Mouse (Mus musculus) liver (tissue): ENCODE results near the gene Sbk1.
"Not testable (repeated sequence)": the region's sequence is repeated elsewhere in the genome, so short reads cannot be mapped to it uniquely, and the experiment has no call there.

Experiments used
- DNase-seq: peaks from one replicate; pipeline ENCODE4 v3.0.0-alpha.2; 2020; ENCODE audit warnings: mixed read lengths

Gene Sbk1

DNA sequence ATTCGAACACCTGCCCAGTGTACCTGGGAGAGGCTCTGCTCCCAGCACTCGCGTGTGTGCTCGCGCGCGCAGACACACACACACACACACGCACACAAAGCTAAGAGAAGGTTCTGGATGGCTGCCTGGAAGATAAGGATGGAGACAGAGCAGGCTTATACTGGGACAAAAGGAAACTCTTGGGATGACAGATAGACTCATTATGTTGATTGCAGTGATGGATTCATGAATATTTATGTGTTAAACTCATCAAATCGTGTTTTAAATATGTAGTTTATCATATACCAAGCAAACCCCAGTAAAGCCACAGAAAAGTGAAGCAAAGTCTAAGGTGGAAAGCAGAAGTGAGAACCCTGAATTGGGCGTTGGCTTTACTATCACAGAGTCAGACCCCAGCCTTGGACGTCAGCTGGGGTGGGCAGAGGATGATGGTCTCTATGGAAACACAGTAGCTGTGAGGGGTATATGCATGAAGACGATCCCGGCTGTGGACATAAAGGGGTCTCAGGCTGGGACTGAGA lies 16.2 kb downstream of the Sbk1 start:
- no peak for DNase-seq

DNA sequence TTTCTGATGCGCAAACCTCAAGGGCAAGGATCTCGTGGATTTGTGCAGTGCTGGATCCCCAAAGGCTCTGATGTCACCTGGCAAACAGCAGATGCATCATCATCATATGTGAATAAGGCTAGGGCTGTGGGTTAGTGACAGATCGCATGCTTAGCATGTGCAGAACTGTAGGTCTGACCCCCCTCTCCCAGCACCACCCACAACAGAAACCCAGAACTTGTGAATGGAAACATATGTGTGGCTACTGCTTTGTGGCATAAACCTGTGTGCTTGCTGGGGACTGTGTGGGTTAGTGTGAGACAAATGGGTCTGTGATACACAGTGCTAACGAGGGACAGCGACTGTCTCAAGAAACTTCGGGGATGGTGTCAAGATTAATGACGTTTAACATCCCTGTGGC lies 17.0 kb downstream of the Sbk1 start:
- DNase-seq = no peak

DNA sequence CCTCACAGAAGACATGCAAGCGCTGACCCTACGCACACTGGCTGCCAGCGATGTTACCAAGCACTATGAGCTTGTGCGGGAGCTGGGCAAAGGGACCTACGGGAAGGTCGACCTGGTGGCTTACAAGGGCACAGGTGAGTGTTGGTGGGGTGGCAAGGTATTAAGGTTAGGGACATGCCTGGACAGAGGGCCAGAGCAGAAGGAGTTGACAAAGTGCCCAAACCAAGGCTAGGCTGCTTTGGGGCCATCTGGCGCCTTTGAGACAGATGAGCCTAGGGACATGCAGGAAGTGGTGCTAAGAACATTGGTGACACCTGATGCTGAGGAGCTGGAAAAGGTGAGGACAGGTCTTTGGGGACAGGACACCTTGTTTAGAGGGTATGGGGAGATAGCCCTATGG lies 17.5 kb downstream of the Sbk1 start:
- no peak for DNase-seq

DNA sequence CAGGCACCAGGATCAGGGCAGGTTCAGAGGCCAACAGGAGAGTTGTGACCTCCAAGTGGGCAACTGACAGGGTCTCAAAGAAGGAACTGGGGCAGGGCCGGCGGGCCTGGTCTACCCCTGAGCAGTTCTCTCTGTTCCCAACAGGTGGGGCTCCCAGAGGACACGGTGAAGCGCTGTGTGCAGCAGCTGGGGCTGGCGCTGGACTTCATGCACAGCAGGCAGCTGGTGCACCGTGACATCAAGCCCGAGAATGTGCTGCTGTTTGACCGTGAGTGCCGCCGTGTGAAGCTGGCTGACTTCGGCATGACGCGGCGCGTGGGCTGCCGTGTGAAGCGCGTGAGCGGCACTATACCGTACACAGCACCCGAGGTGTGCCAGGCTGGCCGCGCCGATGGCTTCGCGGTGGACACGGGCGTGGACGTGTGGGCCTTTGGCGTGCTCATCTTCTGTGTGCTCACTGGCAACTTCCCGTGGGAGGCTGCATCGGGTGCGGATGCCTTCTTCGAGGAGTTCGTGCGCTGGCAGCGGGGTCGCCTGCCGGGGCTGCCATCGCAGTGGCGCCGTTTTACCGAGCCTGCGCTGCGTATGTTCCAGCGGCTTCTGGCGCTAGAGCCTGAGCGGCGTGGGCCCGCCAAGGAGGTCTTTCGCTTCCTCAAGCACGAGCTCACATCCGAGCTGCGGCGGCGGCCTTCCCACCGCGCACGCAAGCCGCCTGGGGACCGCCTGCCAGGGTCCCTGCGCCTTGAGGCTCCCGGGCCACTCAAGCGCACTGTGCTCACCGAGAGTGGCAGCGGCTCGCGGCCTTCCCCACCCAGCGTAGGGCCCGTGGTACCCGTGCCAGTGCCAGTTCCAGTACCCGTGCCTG lies 19.5 kb downstream of the Sbk1 start:
- DNase-seq = no peak

DNA sequence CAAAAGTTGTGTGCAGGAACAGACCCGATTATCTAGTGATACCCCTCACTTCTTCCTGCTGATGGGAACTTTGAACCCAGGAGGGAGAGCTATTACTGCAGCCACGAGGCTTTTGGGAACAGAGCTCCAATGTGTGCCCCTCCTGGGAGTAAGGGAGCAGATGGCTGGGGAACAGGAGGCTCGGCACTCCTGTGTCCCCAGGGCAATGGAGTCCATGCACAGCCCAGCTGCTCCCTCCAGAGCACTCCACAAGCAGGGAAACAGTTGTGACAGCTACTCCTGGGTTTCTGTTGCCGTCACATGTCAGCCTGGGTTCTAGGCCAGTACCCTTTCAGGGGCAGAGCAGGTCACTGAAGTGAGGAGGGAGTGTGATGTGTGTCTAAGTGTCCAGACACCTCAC lies 20.7 kb downstream of the Sbk1 start:
- DNase-seq = no peak

DNA sequence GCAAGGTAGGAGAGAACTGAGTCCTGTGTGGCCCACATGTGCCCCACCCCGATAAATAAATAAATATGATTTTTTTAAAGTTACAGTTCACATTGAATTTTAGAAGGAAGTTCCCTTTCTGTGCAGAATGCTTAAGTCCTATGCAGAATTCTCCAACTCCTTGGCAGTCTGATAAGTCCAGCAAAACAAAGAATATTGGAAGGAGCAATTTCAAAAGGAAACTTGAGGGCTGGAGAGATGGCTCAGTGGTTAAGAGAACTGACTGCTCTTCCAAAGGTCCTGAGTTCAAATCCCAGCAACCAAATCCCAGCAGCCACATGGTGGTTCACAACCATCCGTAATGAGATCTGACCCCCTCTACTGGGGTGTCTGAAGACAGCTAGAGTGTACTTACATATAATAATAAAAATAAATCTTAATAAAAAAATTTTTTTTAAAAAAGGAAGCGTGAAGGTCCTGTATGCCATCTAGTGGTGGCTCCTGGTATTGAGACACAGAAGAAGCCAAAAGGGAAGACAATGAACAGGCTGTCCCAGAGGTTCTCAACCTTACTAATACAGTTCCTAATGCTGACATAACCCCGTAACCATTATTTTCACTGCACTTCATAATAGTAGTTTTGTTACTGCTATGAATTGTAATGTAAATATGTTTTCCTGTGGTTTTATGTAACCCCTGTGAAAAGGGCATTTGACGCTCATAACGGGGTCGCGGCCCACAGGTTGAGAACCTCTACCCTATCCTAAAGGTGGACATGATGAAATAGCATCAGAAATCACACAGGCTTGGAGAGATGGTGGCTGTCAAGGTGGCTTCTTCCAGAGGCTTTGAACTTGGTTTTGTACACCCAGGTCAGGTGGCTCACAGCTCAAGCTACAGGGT lies 25.4 kb downstream of the Sbk1 start:
- no peak for DNase-seq

DNA sequence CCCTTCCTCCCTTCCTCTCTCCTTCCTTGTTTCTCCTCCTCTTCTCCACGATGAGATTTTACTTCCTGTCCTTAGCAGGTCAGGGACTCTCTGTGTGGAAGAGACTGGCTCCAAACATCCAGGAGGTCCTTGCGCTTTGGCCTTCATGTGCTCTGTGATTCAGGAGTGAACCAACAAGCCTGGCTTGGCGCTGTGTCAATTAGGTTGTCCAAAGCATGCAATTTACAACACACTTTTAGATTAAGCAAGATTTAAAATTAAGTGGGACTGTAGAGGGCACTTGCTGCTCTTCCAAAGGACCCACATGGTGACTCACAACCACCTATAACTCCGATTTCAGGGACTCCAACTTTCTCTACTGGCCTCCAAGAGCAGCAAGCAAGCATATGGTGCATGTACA lies 26.4 kb downstream of the Sbk1 start:
- no peak for DNase-seq

DNA sequence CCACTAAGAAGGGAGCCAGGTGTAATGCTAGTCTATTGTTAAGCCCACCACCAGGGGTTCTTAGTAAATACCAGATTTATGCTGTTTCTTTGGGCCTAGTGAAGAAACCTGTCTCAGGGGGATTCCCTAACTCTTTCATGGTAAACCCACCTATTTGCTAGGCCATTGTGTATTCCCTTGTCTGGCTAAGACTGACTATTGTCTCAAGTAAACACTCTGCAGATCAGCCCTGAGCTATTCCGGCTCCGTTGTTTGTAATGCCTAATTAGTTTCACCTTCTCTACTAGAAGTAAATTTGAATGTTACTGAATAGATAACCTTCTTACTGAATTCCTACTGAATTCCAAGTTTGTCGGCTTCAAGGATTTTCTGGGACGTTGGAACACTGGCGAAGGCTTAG lies 29.4 kb downstream of the Sbk1 start:
- not testable (repeated sequence) for DNase-seq

DNA sequence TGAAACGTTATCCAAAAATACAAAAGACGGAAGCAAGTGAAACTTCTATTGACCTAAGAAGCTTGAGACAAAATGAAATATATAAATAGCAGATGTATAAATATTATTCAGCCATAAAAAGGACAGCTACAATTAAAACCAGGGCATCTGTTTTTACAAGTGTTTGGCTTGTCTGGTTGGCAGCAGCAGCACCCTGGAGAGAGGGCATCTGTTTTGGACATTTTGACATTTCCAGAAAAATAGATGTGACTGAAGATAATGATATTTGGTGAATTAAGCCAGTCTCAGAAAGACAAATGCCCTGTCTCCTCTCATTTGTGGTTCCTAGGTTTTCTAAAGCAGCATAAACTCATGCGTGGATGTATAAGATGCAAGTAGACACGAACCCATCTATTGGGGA lies 39.4 kb downstream of the Sbk1 start:
- DNase-seq = no peak

DNA sequence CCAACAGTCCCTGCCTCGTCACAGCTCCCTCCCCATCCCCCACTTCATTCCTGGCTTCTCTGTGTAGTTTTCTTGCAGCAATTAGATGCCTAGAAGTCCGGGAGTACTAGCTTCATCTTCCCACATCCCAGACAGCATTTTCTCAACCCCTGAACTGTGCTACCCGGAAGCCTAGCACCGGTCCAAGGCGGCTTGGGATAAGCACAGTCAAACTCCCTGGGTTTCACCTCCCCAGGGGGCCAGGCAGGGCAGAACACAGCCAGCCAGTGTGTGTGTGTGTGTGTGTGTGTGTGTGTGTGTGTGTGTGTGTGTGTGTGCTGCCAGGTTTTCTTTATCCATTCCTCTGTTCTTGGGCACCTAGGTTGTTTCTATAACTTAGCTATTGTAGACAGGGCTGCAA lies 40.9 kb downstream of the Sbk1 start:
- no peak for DNase-seq

DNA sequence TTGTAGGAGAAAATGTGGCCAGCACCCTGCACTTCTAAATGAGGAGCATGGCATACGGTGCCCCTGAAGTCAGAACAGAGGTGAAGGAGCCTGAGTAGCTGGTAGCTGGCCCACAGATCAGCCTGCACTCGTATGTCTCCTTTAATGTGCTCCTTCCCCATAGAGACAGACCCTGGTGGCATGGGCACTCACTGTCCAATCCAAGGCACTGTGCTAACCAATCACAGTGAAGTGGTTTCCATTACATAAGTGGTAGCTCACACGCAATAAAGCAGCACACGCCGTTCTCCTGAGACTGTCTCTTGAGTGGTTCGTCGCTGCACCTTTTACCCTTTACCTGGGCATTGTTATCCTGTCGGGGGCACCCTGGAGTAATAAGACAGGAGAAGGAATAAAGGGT lies 41.9 kb downstream of the Sbk1 start:
- no peak for DNase-seq

DNA sequence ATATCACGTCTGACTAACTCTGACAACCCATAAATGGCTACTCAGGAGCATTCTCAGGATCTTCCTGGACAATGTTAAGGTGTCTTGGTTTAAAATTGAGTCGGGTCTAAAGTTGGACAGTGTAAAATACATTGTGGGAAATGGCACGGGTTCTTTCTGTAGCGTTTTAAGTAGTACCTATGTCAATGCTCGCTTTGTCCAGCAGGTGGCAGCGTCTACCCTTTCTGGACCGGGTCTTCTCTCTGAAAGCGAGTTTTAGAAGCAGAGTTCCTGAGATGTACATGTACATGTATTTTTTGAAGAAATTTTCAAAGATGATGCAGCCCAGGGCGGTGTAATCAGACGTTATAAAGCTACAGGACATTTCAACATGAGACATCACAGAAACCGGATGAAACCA lies 51.3 kb downstream of the Sbk1 start:
- peak; percentile 80 for DNase-seq

DNA sequence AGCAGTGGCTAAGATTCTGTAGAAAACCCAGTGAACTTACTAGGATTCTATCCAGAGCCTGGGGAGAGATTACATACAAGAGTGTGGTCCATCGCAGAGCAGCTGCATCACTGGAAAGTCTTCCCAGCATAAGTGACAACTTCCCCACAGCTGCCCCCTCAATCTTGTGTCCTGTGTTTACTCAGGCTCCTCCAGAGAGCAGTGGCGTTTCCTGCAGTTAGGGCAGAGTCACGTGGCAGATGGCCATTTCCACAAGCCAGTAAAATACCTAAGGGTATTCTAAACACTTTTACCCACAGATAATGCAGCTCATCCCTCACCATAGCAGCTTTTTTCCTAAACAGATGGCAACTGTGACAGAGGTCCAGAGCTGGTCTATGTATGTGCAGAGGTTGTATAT lies 52.4 kb downstream of the Sbk1 start:
- no peak for DNase-seq

DNA sequence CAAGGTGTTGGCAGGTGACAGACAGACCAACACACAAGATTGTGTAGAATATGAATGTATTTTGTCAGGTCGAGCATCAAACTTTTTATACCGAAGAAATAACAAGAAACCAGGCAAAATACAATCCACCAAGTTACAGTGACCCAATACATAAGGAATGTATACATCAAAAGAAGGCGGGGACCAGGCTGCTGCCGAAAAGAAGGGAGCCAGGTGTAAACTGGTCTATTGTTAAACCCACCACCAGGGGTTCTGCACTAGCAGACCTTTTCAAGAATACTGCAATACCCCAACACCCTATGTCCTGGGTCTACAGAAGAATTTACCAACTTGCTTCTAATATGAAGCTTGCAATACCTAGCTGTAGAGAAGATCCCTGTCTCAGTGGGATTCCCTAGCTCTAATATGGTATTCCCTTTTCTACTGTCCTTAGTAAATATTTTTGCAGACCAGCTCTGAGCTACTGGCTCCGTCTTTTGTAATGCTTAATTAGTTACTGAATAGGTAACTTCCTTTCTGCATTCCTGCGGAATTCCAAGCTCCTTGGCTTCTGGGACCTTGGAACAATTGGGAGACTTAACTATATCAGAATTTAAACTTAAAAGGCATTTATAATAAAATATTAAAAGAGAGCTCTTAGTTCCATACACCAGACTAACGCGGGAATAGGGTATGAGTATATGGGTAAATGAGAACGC lies 53.3 kb downstream of the Sbk1 start:
- not testable (repeated sequence) for DNase-seq

DNA sequence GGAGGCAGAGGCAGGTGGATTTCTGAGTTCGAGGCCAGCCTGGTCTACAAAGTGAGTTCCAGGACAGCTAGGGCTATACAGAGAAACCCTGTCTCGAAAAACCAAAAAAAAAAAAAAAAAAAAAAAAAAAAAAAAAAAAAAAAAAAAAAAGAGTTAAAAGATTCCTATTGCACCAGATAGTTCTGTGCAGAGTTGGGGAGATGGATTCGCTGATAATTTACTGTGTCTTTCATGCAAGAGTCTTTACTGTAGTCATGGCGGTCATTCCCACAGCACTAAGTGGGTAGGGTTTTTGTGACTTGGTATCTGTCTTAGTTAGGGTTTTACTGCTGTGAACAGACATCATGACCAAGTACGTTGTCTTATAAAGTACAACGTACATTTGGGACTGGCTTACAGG lies 56.4 kb downstream of the Sbk1 start:
- not testable (repeated sequence) for DNase-seq

DNA sequence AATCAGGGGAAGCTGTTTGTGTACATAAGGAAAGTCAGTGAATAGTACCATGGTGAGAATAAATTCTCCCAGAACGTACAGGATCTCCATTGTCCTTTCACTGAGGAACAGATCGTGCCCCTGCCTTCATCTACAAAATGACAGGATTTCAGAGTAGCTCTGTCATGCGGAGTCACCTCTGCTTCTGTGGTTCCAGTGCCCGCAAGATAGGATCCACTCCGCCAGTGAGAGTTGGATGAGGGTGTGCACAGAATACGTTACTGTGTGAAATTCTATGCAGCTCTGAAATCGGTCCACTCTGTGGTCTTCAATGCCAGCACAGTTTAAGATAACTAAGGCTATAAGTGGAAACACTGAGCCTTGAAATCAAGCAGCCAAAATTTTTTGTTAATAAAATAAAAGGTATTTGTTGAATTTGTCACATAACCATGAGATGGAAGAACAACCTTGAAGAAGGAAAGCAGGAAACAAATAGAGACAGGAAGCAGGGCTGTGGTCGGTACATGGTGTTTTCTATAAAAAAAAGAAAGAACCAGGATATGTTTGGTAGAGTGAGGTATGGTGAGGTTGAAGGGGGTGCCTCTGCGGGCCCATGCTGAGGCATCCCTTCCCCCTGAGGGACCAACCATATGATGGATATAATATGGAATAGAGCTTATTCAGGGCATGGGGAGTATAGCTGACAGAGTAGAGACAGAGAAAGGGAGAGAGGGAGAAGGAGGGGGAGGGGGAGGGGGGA lies 57.7 kb downstream of the Sbk1 start:
- no peak for DNase-seq

DNA sequence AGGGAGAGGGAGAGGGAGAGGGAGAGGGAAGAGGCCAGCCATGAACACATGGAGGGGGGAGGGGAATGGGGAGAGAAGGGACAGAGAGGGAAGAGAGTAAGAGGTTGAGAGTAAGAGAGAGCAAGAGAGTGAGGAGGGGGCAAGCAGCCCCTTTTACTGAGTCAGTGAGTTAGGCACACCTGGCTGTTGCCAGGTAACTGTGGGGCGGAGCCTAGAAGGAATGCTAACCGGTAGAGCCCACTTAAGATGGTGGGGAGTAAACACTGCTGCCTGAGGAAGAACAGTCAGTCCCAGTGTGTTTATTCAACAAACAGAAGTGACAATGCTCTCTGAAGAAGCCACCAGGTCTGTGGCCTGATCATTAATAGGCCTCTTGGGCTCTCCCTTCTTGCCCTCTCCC lies 58.3 kb downstream of the Sbk1 start:
- no peak for DNase-seq

DNA sequence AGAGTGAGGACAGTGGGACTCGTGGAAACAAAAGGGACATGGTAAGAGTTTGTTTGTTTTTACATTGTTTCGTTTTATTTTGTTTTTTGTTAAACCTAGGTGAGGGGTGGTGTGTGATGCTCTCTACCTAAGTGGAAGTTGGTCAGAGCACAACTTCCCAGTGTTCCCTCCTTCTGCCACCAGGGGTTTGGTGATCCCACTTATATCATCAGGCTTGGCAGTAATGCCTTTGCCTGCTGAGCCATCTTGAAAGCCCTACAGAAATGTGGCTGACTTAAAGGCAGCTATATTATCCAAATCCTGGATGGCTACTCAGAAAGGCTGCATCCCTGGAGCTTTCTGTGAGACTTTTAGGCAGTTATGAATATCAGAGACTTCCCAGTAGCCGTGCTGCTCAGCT lies 60.3 kb downstream of the Sbk1 start:
- DNase-seq = no peak

DNA sequence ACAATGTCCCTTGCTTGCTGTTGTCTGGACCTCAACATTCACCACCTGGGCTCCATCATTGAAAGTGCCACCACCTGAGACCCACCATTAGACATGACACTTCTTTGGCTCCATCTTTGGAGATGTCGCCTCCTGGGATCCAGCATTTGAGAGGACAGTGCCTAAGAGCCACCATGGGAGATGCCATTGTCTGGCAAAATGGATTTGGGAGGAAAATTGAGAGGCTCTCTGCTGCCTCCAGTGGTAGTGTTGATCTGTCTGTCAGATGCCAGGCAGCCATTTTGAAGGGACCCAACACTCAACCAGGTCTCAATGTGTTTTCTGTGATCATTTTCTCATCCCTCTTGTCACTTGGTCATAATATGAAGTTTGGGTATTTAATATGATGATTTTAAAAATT lies 63.1 kb downstream of the Sbk1 start:
- no peak for DNase-seq

DNA sequence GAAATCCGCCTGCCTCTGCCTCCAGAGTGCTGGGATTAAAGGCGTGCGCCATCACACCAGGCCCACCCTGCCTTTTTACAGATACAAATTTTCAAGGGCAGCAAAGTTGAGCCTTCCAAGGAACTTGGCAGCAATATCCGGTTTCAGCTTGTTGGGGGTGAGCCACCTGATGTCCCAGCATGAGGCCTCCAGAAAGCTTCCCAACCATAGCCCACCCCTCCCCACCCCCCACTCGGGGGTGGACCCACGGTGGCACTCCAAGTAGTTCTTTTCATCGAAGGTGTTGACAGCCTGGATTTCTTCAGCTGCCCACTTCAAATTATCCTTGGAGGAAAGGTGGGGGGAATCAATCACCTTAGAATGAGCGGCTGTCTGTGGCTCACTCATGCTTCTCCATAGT lies 66.5 kb downstream of the Sbk1 start:
- DNase-seq = no peak

DNA sequence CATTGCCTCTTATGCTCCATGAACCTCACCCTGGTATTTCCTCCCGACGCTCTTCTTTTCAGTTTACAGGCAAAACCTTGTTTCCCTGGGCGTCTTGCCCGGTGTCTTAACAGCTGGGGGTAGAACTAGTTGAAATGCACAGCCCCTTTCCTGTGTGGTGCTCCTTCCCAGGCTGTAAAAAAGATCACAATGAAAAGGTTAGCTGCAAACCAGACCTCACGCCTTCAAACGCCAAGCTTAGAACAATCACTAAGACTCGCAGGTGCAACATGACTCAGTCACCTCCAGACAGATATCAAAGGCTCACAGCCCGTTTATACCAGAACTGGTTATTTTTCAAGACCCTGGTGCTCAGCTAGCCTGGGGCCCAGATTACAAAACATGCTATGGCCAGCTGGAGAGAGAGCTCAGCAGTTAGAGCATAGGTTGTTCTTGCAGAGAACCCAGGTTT lies 67.1 kb downstream of the Sbk1 start:
- DNase-seq = no peak

DNA sequence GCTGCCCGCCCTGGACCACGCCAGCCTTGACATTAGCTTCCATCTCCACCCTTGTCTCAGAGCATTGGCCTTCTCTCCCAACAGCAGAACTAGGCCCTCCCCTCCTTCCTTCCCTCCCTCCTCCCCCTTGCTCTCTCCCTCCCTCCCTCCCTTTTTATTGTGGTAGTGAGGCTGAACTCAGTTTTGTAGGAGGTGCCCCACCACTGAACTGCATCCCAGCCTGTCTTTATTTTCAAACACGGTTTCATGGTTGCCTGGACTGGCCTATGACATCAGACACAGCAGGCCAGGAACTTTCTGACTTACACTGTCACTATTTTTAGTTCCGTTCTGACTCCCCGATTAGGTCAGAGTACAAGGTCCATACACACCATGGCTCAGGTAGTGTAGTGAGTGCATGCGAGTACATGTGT lies 67.8 kb downstream of the Sbk1 start:
- DNase-seq = no peak
